Mouse (Mus musculus): Measurements from ENCODE around the gene Csrp3. TPM values are rescaled to one million over a fixed set of nuclear protein-coding genes. Genes with fewer than 3 reads are reported as not detected.

Csrp3 gene
- polyA plus RNA-seq, 1 experiment from 2014 or later = 1.6 TPM

GRCm38 (mm10) chr7:48864671-48865458 is 17.0 kb upstream of the Csrp3 start:
- no peak overlapping the region for H3K9ac ChIP-seq
- 84% methylated on average over 9 of the region's 9 CpGs for WGBS
- no peak for ATAC-seq (ENCODE audit: insufficient read depth, low FRiP score, low read depth)
- H3K27ac ChIP-seq = no peak overlapping the region
- H3K4me1 ChIP-seq = no peaks in the 10 kb centered on the region
- no peak overlapping the region for H3K4me2 ChIP-seq
- no peaks in the 10 kb centered on the region for H3K9me3 ChIP-seq
- no peak overlapping the region for H3K4me3 ChIP-seq (replicated peaks)
- H3K27me3 ChIP-seq (replicated peaks) = no peaks in the 10 kb centered on the region
- H3K36me3 ChIP-seq = peaks cover 33% of the 10 kb centered on the region

GRCm38 (mm10) chr7:48864199-48864598 is 16.4 kb upstream of the Csrp3 start:
- Histone ChIP-seq H3K4me1 (no peaks in the 10 kb centered on the region), H3K4me3 (replicated peaks) (no peak overlapping the region), H3K9ac (no peak overlapping the region), H3K27me3 (replicated peaks) (no peaks in the 10 kb centered on the region), H3K4me2 (no peak overlapping the region), H3K9me3 (no peaks in the 10 kb centered on the region), H3K36me3 (peaks cover 31% of the 10 kb centered on the region), H3K27ac (no peak overlapping the region)
- ATAC-seq (ENCODE audit: insufficient read depth, low FRiP score, low read depth) = no peak

GRCm38 (mm10) chr7:48861796-48862195 is 14.0 kb upstream of the Csrp3 start:
- WGBS = 87% methylated on average over 4 of the region's 4 CpGs
- H3K27me3 ChIP-seq (replicated peaks) = no peaks in the 10 kb centered on the region
- H3K4me2 ChIP-seq = no peak overlapping the region
- H3K4me1 ChIP-seq = no peaks in the 10 kb centered on the region
- ATAC-seq (ENCODE audit: insufficient read depth, low FRiP score, low read depth) = no peak
- H3K4me3 ChIP-seq (replicated peaks) = no peak overlapping the region
- H3K27ac ChIP-seq = no peak overlapping the region
- H3K36me3 ChIP-seq = peaks cover 12% of the 10 kb centered on the region
- H3K9me3 ChIP-seq = no peaks in the 10 kb centered on the region
- H3K9ac ChIP-seq = no peak overlapping the region

- Histone ChIP-seq H3K9ac (no peak overlapping the region), H3K4me1 (no peaks in the 10 kb centered on the region), H3K27me3 (replicated peaks) (no peaks in the 10 kb centered on the region), H3K27ac (no peak overlapping the region), H3K4me3 (replicated peaks) (no peak overlapping the region), H3K36me3 (peaks cover 7% of the 10 kb centered on the region; the same call in 1 of the 2 replicates), H3K4me2 (no peak overlapping the region), H3K9me3 (no peaks in the 10 kb centered on the region)
- WGBS = 44% methylated on average over 1 of the region's 1 CpGs
- no peak for ATAC-seq (ENCODE audit: insufficient read depth, low FRiP score, low read depth)
Measured at GRCm38 (mm10) chr7:48860948-48861347, 13.1 kb upstream of the Csrp3 start.

- H3K9ac ChIP-seq = no peak overlapping the region
- WGBS = 77% methylated on average over 4 of the region's 4 CpGs
Measured at GRCm38 (mm10) chr7:48859362-48859761, 11.5 kb upstream of the Csrp3 start.

GRCm38 (mm10) chr7:48858257-48858656 is 10.4 kb upstream of the Csrp3 start:
- no peaks in the 10 kb centered on the region for H3K27me3 ChIP-seq (replicated peaks)
- H3K9ac ChIP-seq = no peak overlapping the region
- H3K36me3 ChIP-seq = no peaks in the 10 kb centered on the region
- H3K4me3 ChIP-seq (replicated peaks) = no peak overlapping the region
- WGBS = 30% methylated on average over 1 of the region's 1 CpGs
- no peaks in the 10 kb centered on the region for H3K9me3 ChIP-seq
- no peak overlapping the region for H3K4me2 ChIP-seq
- H3K27ac ChIP-seq = no peak overlapping the region
- no peaks in the 10 kb centered on the region for H3K4me1 ChIP-seq
- ATAC-seq (ENCODE audit: insufficient read depth, low FRiP score, low read depth) = no peak

More at GRCm38 (mm10) chr7:48859362-48859761, 11.5 kb upstream of the Csrp3 start:
- no peak overlapping the region for H3K27ac ChIP-seq
- H3K4me1 ChIP-seq = no peaks in the 10 kb centered on the region
- H3K4me2 ChIP-seq = no peak overlapping the region
- ATAC-seq (ENCODE audit: insufficient read depth, low FRiP score, low read depth) = no peak
- no peaks in the 10 kb centered on the region for H3K9me3 ChIP-seq
- H3K36me3 ChIP-seq = no peaks in the 10 kb centered on the region
- no peaks in the 10 kb centered on the region for H3K27me3 ChIP-seq (replicated peaks)
- no peak overlapping the region for H3K4me3 ChIP-seq (replicated peaks)

- H3K9me3 ChIP-seq = no peaks in the 10 kb centered on the region
- H3K9ac ChIP-seq = no peak overlapping the region
- H3K4me1 ChIP-seq = no peaks in the 10 kb centered on the region
- no peak overlapping the region for H3K4me2 ChIP-seq
- 90% methylated on average over 3 of the region's 3 CpGs for WGBS
- no peaks in the 10 kb centered on the region for H3K27me3 ChIP-seq (replicated peaks)
- H3K4me3 ChIP-seq (replicated peaks) = no peak overlapping the region
- no peak for ATAC-seq (ENCODE audit: insufficient read depth, low FRiP score, low read depth)
- no peaks in the 10 kb centered on the region for H3K36me3 ChIP-seq
- H3K27ac ChIP-seq = no peak overlapping the region
Measured at GRCm38 (mm10) chr7:48855461-48855860, 7.6 kb upstream of the Csrp3 start.

- no peak overlapping the region for H3K27ac ChIP-seq
- H3K36me3 ChIP-seq = no peaks in the 10 kb centered on the region
- no peak overlapping the region for H3K9ac ChIP-seq
- H3K4me2 ChIP-seq = no peak overlapping the region
- no peak for ATAC-seq (ENCODE audit: insufficient read depth, low FRiP score, low read depth)
- H3K4me3 ChIP-seq (replicated peaks) = no peak overlapping the region
- no peaks in the 10 kb centered on the region for H3K9me3 ChIP-seq
- H3K27me3 ChIP-seq (replicated peaks) = no peaks in the 10 kb centered on the region
- 84% methylated on average over 13 of the region's 13 CpGs for WGBS
- no peaks in the 10 kb centered on the region for H3K4me1 ChIP-seq
Measured at GRCm38 (mm10) chr7:48853496-48853895, 5.7 kb upstream of the Csrp3 start.

GRCm38 (mm10) chr7:48851529-48852104 is 3.8 kb upstream of the Csrp3 start:
- Histone ChIP-seq H3K27me3 (replicated peaks) (no peaks in the 10 kb centered on the region), H3K9ac (no peak overlapping the region), H3K36me3 (no peaks in the 10 kb centered on the region), H3K9me3 (no peaks in the 10 kb centered on the region), H3K4me1 (no peaks in the 10 kb centered on the region), H3K4me2 (no peak overlapping the region), H3K27ac (no peak overlapping the region), H3K4me3 (replicated peaks) (no peak overlapping the region)
- ATAC-seq (ENCODE audit: insufficient read depth, low FRiP score, low read depth) = no peak
- WGBS = 83% methylated on average over 6 of the region's 6 CpGs

GRCm38 (mm10) chr7:48846755-48847154 is 1.1 kb downstream of the Csrp3 start:
- no peaks in the 10 kb centered on the region for H3K9me3 ChIP-seq
- WGBS = 75% methylated on average over 6 of the region's 6 CpGs
- no peak for ATAC-seq (ENCODE audit: insufficient read depth, low FRiP score, low read depth)
- H3K4me2 ChIP-seq = no peak overlapping the region
- H3K9ac ChIP-seq = no peak overlapping the region
- no peak overlapping the region for H3K27ac ChIP-seq
- H3K4me1 ChIP-seq = no peaks in the 10 kb centered on the region
- no peaks in the 10 kb centered on the region for H3K27me3 ChIP-seq (replicated peaks)
- H3K4me3 ChIP-seq (replicated peaks) = no peak overlapping the region
- no peaks in the 10 kb centered on the region for H3K36me3 ChIP-seq

GRCm38 (mm10) chr7:48845213-48845973 is 2.4 kb downstream of the Csrp3 start:
- Histone ChIP-seq H3K36me3 (no peaks in the 10 kb centered on the region), H3K9me3 (no peaks in the 10 kb centered on the region), H3K9ac (no peak overlapping the region), H3K27me3 (replicated peaks) (no peaks in the 10 kb centered on the region), H3K4me2 (no peak overlapping the region), H3K4me1 (no peaks in the 10 kb centered on the region), H3K4me3 (replicated peaks) (no peak overlapping the region), H3K27ac (0 out of 2 replicates have a peak overlapping the region, but pooled peaks have one; percentile 18)
- peak; percentile 35; the same call in 1 of the 2 replicates for ATAC-seq (ENCODE audit: insufficient read depth, low FRiP score, low read depth)
- 66% methylated on average over 12 of the region's 12 CpGs for WGBS

- no peaks in the 10 kb centered on the region for H3K9me3 ChIP-seq
- WGBS = 87% methylated on average over 5 of the region's 5 CpGs
- no peaks in the 10 kb centered on the region for H3K4me1 ChIP-seq
- no peaks in the 10 kb centered on the region for H3K27me3 ChIP-seq (replicated peaks)
- no peak overlapping the region for H3K4me2 ChIP-seq
- no peak for ATAC-seq (ENCODE audit: insufficient read depth, low FRiP score, low read depth)
- no peak overlapping the region for H3K27ac ChIP-seq
- H3K36me3 ChIP-seq = no peaks in the 10 kb centered on the region
- H3K9ac ChIP-seq = no peak overlapping the region
- no peak overlapping the region for H3K4me3 ChIP-seq (replicated peaks)
Measured at GRCm38 (mm10) chr7:48843541-48843940, 4.3 kb downstream of the Csrp3 start.

All from stomach, embryonic 15.5 days (tissue).